Mouse (Mus musculus) neutrophil, adult 5-6 weeks (primary cell): ENCODE measurements at regions not wholly inside any gene's neighbourhood (a gene's known extent, or its start where the extent isn't known, plus 50 kb on each side); places are given as distances from the start of the nearest gene placed in this dataset.

Experiments
- ATAC-seq: fragments of 151-379, 151-347 bp; 2 replicates; pipeline ENCODE4 v1.8.0; 2017; ENCODE audit warnings: mild to moderate bottlenecking, moderate TSS enrichment; ENCODE audit not compliant: insufficient number of reproducible peaks, poor library complexity, low FRiP score, severe bottlenecking; ENCODE audit errors: extremely low read depth

GRCm38 (mm10) chr5:51868223-51868713 lies 300.7 kb upstream of the Ppargc1a start:
- no peak for ATAC-seq

GRCm38 (mm10) chr5:51866002-51866401 lies 298.5 kb upstream of the Ppargc1a start:
- no peak for ATAC-seq

GRCm38 (mm10) chr5:51860496-51860895 lies 293.0 kb upstream of the Ppargc1a start:
- no peak for ATAC-seq

GRCm38 (mm10) chr5:51853456-51854124 lies 286.1 kb upstream of the Ppargc1a start:
- ATAC-seq, result no peak

- ATAC-seq, result no peak
Measured at GRCm38 (mm10) chr5:51850091-51850490, 282.6 kb upstream of the Ppargc1a start.

GRCm38 (mm10) chr5:51849236-51849635 lies 281.7 kb upstream of the Ppargc1a start:
- no peak for ATAC-seq

GRCm38 (mm10) chr5:51842189-51842588 lies 274.7 kb upstream of the Ppargc1a start:
- ATAC-seq, result no peak

GRCm38 (mm10) chr5:51841763-51842162 lies 274.2 kb upstream of the Ppargc1a start:
- ATAC-seq, result no peak

GRCm38 (mm10) chr5:51840638-51841329 lies 273.3 kb upstream of the Ppargc1a start:
- ATAC-seq, result no peak

GRCm38 (mm10) chr5:51839292-51839691 lies 271.8 kb upstream of the Ppargc1a start:
- no peak for ATAC-seq

- ATAC-seq, result no peak
Measured at GRCm38 (mm10) chr5:51830551-51830950, 263.0 kb upstream of the Ppargc1a start.

- ATAC-seq, result no peak
Measured at GRCm38 (mm10) chr5:51830015-51830414, 262.5 kb upstream of the Ppargc1a start.

GRCm38 (mm10) chr5:51829606-51830005 lies 262.1 kb upstream of the Ppargc1a start:
- ATAC-seq, result no peak

GRCm38 (mm10) chr5:51829020-51829419 lies 261.5 kb upstream of the Ppargc1a start:
- ATAC-seq, result no peak

- no peak for ATAC-seq
Measured at GRCm38 (mm10) chr5:51826269-51826668, 258.7 kb upstream of the Ppargc1a start.

GRCm38 (mm10) chr5:51825584-51826088 lies 258.1 kb upstream of the Ppargc1a start:
- ATAC-seq, result no peak

GRCm38 (mm10) chr5:51824731-51825130 lies 257.2 kb upstream of the Ppargc1a start:
- ATAC-seq, result no peak

- no peak for ATAC-seq
Measured at GRCm38 (mm10) chr5:51823657-51824056, 256.1 kb upstream of the Ppargc1a start.

- no peak for ATAC-seq
Measured at GRCm38 (mm10) chr5:51816258-51816657, 248.7 kb upstream of the Ppargc1a start.

GRCm38 (mm10) chr5:51811728-51812127 lies 244.2 kb upstream of the Ppargc1a start:
- no peak for ATAC-seq
